Mouse (Mus musculus) heart, postnatal 14 days (tissue): ENCODE measurements at regions not wholly inside any gene's neighbourhood (a gene's known extent, or its start where the extent isn't known, plus 50 kb on each side); places are given as distances from the start of the nearest gene placed in this dataset.
"Not testable (repeated sequence)": the region's sequence is repeated elsewhere in the genome, so short reads cannot be mapped to it uniquely, and the experiment has no call there.

Source experiments
- DNase-seq, 2 experiments: peaks; one replicate each; pipeline ENCODE4 v3.0.0; 2021 to 2022
- intact Hi-C: fragments of 180-260 bp; cut with DNase I; formaldehyde crosslinking; loops from one replicate; pipeline ENCODE4 v1.15.1; 2025

GRCm38 (mm10) chr5:26572691-26573191 is 244.3 kb upstream of the Dpp6 start:
- intact Hi-C loops = no loop called here
- DNase-seq = no peak

- intact Hi-C loops = no loop called here
- DNase-seq = no peak
Observed at GRCm38 (mm10) chr5:26573446-26573845, 243.6 kb upstream of the Dpp6 start.

- intact Hi-C loops = no loop called here
- DNase-seq = no peak
Observed at GRCm38 (mm10) chr5:26586108-26586507, 230.9 kb upstream of the Dpp6 start.

GRCm38 (mm10) chr5:26590886-26591285 is 226.1 kb upstream of the Dpp6 start:
- intact Hi-C loops = no loop called here
- no peak for DNase-seq

DNA sequence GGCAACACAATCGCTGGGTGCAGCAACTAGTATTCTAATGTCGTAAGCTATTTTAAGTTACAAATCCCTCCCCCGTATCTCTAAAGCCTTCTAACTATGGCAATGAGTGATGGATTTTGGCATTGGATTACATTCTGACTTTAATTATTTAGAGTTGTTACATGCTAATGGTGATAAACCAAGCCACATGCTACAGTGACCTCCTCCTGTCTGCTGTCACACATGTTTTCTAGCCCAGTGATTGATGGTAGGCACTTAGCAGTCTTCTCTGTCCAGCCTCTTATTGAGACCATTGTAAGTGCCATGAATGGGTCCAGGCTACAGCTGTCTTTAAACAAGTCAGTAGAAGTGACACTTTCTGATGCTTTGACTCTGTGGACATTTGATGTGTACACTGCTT is 224.7 kb upstream of the Dpp6 start:
- DNase-seq = no peak
- intact Hi-C loops = no loop called here

DNA sequence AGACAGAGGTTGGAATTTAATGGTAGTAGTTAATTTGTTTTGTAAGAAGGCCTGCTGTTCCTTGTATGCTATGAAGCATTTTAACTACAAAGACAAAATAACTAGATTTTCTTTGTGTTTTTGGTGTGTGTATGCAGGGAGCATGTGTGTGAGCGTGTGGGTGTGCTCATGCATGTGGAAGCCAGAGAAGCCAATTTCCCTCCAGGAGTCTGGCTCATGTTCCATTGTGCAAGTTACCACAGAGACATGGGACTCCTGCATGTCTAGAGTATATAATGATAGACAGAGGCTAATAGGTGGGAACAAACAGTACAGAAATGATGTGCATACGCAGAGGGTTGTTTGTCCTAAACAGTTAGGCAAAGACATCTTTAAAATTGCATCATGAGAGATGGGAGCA is 219.0 kb upstream of the Dpp6 start:
- DNase-seq = no peak
- intact Hi-C loops = no loop called here

DNA sequence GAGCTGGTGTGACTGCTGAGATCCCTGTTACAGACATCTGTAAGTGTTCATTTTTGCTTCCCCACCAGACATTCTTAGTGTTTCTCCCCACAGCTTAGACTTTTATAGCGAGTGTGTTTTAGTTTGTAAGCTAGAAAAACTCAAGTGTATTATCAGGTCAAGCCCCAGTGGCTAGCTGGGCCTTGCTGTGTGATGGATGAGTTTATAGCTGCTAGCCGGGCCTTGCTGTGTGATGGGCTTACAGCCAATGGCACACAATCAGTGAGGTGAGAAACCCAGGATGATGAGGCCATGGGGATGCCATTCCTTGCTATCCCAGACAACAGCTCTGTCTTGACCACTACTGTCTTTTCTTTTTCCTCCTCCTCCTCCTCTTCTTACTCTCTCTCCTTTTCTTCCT is 197.7 kb upstream of the Dpp6 start:
- intact Hi-C loops = no loop called here
- DNase-seq = no peak

DNA sequence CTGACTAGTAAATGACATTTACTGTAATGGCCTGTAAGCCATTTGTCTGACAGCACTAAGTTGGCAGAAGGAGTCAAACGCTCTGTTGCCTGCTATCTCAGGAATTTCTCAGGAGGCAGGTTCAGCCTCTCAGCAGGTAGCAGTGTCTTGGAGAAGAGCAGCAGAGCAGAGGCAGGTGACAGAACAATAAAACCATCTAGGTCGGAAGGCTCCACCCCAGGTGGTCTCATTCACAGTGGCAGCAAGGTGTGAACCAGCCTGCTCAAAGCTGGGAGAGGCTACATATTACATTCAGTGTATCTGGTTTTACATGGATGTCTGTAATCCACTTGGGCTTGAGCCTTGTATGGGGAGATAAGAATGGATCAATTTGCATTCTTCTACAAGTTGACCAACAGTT is 194.9 kb upstream of the Dpp6 start:
- intact Hi-C loops = no loop called here
- DNase-seq = no peak

GRCm38 (mm10) chr5:26671478-26671877 is 145.5 kb upstream of the Dpp6 start:
- intact Hi-C loops = no loop called here
- DNase-seq = no peak

DNA sequence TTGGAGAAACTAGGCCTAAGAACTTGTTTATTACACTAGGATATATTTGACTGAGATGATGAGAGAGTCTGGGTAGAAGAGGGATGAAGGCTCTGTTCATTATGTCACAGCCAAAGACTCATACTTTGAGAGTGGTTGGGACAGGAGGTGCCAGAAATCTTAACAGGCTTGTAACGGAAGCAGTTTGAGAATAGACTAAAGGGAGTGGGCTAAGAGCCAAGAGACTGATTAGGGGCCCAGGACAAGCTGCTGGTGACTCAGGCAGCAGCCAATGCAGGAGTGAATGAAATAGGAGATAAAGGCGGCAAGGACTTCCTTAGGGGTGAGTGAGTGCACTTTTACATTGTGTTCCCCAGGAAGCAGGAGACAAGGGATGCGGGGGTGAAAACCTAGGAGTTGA is 127.2 kb upstream of the Dpp6 start:
- no peak for DNase-seq
- intact Hi-C loops = no loop called here

GRCm38 (mm10) chr5:26691121-26691520 is 125.9 kb upstream of the Dpp6 start:
- intact Hi-C loops = no loop called here
- DNase-seq = no peak

- DNase-seq = no peak
- intact Hi-C loops = no loop called here
Observed at GRCm38 (mm10) chr5:26692013-26692412, 125.0 kb upstream of the Dpp6 start.

GRCm38 (mm10) chr5:26703621-26704020 is 113.4 kb upstream of the Dpp6 start:
- intact Hi-C loops, DNase-seq: not testable (repeated sequence)

DNA sequence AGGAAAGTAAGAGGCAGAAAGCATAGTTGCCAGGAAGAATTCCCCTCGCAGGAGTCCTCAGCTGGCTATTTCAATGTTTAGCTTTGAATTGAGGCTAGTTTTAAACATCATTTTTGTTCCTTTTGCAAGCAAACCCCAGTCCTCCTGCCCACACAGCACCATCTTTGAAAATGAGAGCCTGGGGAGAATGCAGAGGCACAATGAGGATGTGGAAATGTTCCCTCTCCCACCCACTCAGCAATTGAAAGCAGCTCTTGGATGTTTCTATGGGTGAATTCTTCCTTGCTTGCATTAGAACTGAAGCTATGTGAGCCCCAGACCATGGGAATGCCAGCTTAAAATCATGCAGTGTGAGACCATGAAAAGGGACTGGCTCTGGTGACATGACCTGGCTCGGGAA is 109.3 kb upstream of the Dpp6 start:
- intact Hi-C loops = no loop called here
- DNase-seq = no peak

- DNase-seq = no peak
- intact Hi-C loops = no loop called here
Observed at GRCm38 (mm10) chr5:26724491-26724890, 92.5 kb upstream of the Dpp6 start.

GRCm38 (mm10) chr5:26725953-26726352 is 91.0 kb upstream of the Dpp6 start:
- DNase-seq = no peak
- intact Hi-C loops = no loop called here

- DNase-seq, intact Hi-C loops: not testable (repeated sequence)
Observed at GRCm38 (mm10) chr5:26751196-26751595, 65.8 kb upstream of the Dpp6 start.

DNA sequence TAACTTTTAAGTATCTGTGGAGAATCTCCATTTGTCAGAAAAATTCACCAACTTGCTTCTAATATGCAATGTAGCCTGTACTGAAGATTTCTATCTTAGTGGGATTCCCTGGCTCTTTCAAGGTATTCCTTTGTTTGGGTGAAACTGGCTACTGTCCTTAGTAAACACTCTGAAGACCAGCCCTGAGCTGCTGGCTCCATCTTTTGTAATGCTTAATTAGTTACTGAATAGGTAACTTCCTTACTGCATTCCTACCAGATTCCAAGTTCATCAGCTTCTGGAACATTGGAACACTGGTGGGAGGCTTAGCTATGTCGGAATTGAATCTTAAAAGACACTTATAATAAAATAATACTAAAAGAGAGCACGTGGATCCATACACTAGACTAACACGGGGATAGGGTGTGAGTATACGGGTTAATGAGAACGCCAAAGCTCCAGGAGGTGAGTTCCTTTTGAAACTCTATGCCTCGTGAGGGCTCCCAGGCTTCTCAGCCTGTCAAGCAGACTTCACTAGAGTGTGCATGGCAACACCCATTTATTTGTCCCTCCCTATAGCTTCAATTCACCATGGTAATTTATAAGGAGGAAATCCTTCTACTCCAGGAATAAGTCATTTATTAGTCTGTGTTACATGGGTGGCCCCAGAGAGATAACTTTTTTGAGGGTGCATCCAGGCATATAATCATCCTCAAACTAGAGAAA is 65.2 kb upstream of the Dpp6 start:
- intact Hi-C loops, DNase-seq: not testable (repeated sequence)

DNA sequence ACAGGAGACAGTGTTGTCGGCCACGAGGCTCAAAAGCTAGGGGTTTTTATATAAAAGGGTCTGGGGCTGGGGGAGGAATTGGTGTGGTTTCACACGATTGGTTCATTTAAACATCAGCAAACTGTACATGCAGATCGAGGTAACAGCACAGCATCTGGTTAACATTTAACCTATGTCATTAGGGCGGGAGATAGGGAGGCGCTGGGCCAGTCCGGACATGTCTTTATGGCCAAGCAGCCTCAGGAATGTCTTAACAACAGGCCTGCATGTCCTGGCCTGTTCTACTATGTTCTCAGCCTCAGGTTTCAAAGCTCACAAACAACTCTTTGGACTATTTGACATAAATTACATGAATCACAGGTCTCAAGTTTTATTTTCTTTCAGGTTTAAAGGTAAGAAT is 62.9 kb upstream of the Dpp6 start:
- intact Hi-C loops, DNase-seq: not testable (repeated sequence)
